8 mouse cellular contexts compared by ENCODE assay signal in genomic region chr2:103086432-103086831, GRCm38 (mm10). TPM values are rescaled to one million over a fixed set of nuclear protein-coding genes. Genes with fewer than 3 reads are reported as not detected.
A peak's percentile ranks its signal among the peaks of the same experiment; 100 is the strongest.
DNase-seq lines count a peak whose midpoint lies in the region; ATAC-seq lines count a peak whose summit lies in the region.

No protein-coding gene starts in this region.

- H3K36me3 ChIP-seq in heart, embryonic 12.5 days = peaks cover 23% of the 10 kb centered on the region
- H3K36me3 ChIP-seq in forebrain, embryonic 10.5 days (replicated peaks) = peaks cover 26% of the 10 kb centered on the region
- peaks cover 19% of the 10 kb centered on the region for H3K36me3 ChIP-seq in hindbrain, embryonic 12.5 days

- peaks cover 15% of the 10 kb centered on the region for H3K4me1 ChIP-seq in heart, embryonic 12.5 days (replicated peaks)
- H3K4me1 ChIP-seq in forebrain, embryonic 10.5 days = 0 out of 2 replicates have a peak, but pooled peaks cover 4% of the 10 kb centered on the region
- H3K4me1 ChIP-seq in hindbrain, embryonic 12.5 days = no peaks in the 10 kb centered on the region

- 0 out of 2 replicates have a peak, but pooled peaks cover 2% of the 10 kb centered on the region for H3K9me3 ChIP-seq in heart, embryonic 12.5 days (replicated peaks)
- H3K9me3 ChIP-seq in forebrain, embryonic 10.5 days = no peaks in the 10 kb centered on the region
- H3K9me3 ChIP-seq in hindbrain, embryonic 12.5 days (replicated peaks) = no peaks in the 10 kb centered on the region

- H3K4me3 ChIP-seq in heart, embryonic 12.5 days = no peak overlapping the region
- H3K4me3 ChIP-seq in forebrain, embryonic 10.5 days = no peak overlapping the region
- H3K4me3 ChIP-seq in hindbrain, embryonic 12.5 days = no peak overlapping the region

- no peaks in the 10 kb centered on the region for H3K27me3 ChIP-seq in heart, embryonic 12.5 days (replicated peaks)
- no peaks in the 10 kb centered on the region for H3K27me3 ChIP-seq in forebrain, embryonic 10.5 days (ENCODE audit: poor library complexity, severe bottlenecking)
- no peaks in the 10 kb centered on the region for H3K27me3 ChIP-seq in hindbrain, embryonic 12.5 days

- no peak overlapping the region for H3K9ac ChIP-seq in heart, embryonic 12.5 days
- H3K9ac ChIP-seq in hindbrain, embryonic 12.5 days = no peak overlapping the region

- ATAC-seq in heart, embryonic 12.5 days (ENCODE audit: insufficient number of reproducible peaks, low FRiP score) = no peak
- ATAC-seq in hindbrain, embryonic 12.5 days (ENCODE audit: low FRiP score) = no peak

- no peak overlapping the region for H3K4me2 ChIP-seq in heart, embryonic 12.5 days
- no peak overlapping the region for H3K4me2 ChIP-seq in hindbrain, embryonic 12.5 days (replicated peaks)

- DNase-seq in heart, postnatal 4 days = peak; percentile 22
- peak; percentile 13 for DNase-seq in right cerebral cortex, postnatal 4 days
- no peak for DNase-seq in right cerebral cortex, postnatal 25 days
- peak; percentile 22 for DNase-seq in brain, embryonic 18.5 days (ENCODE audit: low read depth, low spot score)
- DNase-seq in lung, postnatal 36 days = peak; percentile 77
- no peak for DNase-seq in forebrain, embryonic 10.5 days (ENCODE audit: extremely low spot score, low spot score)

- H3K27ac ChIP-seq in heart, embryonic 12.5 days (ENCODE audit: poor library complexity, severe bottlenecking) = no peak overlapping the region
- H3K27ac ChIP-seq in forebrain, embryonic 10.5 days = no peak overlapping the region
- H3K27ac ChIP-seq in hindbrain, embryonic 12.5 days = no peak overlapping the region

- whole genome bisulfite sequencing in heart, embryonic 12.5 days = 0% methylated on average over 1 of the region's 1 CpGs
- WGBS in forebrain, embryonic 10.5 days = 12% methylated on average over 1 of the region's 1 CpGs
- WGBS in hindbrain, embryonic 12.5 days = 17% methylated on average over 1 of the region's 1 CpGs

RNA-seq across cellular contexts. Expression of gene Apip, which starts 13.0 kb away (rescaled TPM):
- total RNA-seq in heart, postnatal 4 days (2021) = 10 to 100 TPM; 46.4 to 48.4 TPM
- 57.8 and 58.9 TPM in 2 replicates for polyA plus RNA-seq in heart, embryonic 12.5 days (2016; fragmentation: Nextera tagmentation; extraction: Ambion mirVana)
- polyA plus RNA-seq in forebrain, embryonic 10.5 days (2016; fragmentation: Nextera tagmentation; extraction: Ambion mirVana) = 57.7 and 61.9 TPM in 2 replicates
- 58.6 and 59.7 TPM in 2 replicates for polyA plus RNA-seq in hindbrain, embryonic 12.5 days (2016; fragmentation: Nextera tagmentation; extraction: Ambion mirVana)

RNA-seq across cellular contexts. Expression of gene Pdhx, which starts 13.1 kb away (rescaled TPM):
- total RNA-seq in heart, postnatal 4 days (2021) = 100 to 1,000 TPM; 105 to 120 TPM
- polyA plus RNA-seq in heart, embryonic 12.5 days (2016; fragmentation: Nextera tagmentation; extraction: Ambion mirVana) = 53.6 and 56.5 TPM in 2 replicates
- polyA plus RNA-seq in forebrain, embryonic 10.5 days (2016; fragmentation: Nextera tagmentation; extraction: Ambion mirVana) = 40.8 and 41.5 TPM in 2 replicates
- polyA plus RNA-seq in hindbrain, embryonic 12.5 days (2016; fragmentation: Nextera tagmentation; extraction: Ambion mirVana) = 42.4 and 46.4 TPM in 2 replicates

Comparison
In these comparisons a context has a peak if more than half of its experiments do, and no peak if none do; other contexts are left out.
1. DNase-seq: peak in heart, postnatal 4 days (single experiment), right cerebral cortex, postnatal 4 days (single experiment), brain, embryonic 18.5 days (single experiment) and lung, postnatal 36 days (single experiment); none in right cerebral cortex, postnatal 25 days (single experiment) and forebrain, embryonic 10.5 days (single experiment).